Mouse (Mus musculus) kidney, postnatal 36 days (tissue): ENCODE measurements at regions not wholly inside any gene's neighbourhood (a gene's known extent, or its start where the extent isn't known, plus 50 kb on each side); places are given as distances from the start of the nearest gene placed in this dataset.

Source experiments
- DNase-seq, 2 experiments: peaks; one replicate each; pipeline ENCODE4 v3.0.0; 2021 to 2022; ENCODE audit warnings: mixed read lengths in 2 of 2

GRCm38 (mm10) chr5:148775232-148775631 lies 153.9 kb downstream of the Katnal1 start:
- DNase-seq: no peak

GRCm38 (mm10) chr5:148774446-148774845 lies 154.7 kb downstream of the Katnal1 start:
- no peak for DNase-seq

DNA sequence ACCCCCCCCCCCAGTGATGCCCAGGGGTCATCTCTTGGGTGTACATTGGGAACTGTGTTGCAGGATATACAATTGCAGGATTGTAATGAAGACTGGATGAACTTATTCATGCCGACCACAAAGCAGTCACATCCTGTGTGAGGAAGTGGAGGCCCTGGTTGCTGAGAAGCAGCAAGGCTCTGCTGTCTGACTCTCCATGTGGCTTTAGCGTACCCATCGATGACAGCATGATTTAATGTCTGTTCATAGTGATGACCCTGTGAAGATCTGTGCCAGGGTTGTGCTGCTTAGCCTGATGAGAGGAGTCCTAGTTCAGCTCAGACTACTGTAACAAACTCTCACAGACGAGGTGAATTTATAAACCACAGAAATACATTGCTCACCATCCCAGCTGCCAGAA lies 159.7 kb downstream of the Katnal1 start:
- DNase-seq: no peak

- no peak for DNase-seq
These were observed 160.8 kb downstream of the Katnal1 start for GRCm38 (mm10) chr5:148768346-148768745.

GRCm38 (mm10) chr5:148765993-148766392 lies 163.1 kb downstream of the Katnal1 start:
- no peak for DNase-seq

GRCm38 (mm10) chr5:148760108-148760507 lies 169.0 kb downstream of the Katnal1 start:
- no peak for DNase-seq

DNA sequence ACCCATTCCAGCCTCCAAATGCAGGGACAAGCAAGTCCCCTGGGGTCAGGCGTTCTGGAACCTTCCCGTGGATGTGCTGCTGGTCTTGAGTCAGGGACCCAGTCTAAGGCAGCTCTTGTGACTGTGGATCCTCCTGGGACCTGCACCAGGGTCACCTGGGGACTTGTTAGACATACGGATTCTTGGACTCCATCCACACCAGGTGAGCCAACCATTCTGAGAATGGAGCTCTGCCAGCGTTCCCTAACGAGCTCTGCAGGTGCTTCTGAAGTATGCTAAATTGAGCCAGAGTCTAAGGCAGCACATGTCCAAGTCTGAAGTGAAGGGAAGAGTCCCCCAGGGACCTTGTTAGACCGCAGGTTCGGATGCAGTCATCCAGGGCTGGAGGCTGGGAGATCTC lies 170.3 kb downstream of the Katnal1 start:
- DNase-seq: peak; percentile 58 to 69

DNA sequence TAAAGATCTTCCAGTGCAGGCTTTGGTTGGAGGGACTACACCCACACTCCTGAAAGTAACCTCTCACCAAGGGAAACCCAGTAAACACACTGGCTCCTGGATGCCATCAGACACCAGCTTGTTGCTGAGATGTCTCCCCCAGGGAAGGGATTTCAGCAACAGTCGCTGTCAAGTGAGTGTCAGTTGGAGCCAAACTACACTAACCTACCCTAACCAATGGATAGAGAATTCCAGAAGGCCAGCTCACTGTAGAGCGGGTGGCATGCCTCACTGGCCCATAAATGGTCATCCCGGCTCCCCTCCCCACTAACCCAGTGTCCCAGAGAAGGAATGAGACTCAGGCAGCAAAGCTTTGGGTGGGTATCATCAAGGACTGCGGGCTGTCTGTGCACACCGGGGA lies 171.4 kb downstream of the Katnal1 start:
- DNase-seq: peak in 1 of 2 experiments; percentile 23

GRCm38 (mm10) chr5:148757236-148757635 lies 171.9 kb downstream of the Katnal1 start:
- peak; percentile 35 to 63 for DNase-seq

DNA sequence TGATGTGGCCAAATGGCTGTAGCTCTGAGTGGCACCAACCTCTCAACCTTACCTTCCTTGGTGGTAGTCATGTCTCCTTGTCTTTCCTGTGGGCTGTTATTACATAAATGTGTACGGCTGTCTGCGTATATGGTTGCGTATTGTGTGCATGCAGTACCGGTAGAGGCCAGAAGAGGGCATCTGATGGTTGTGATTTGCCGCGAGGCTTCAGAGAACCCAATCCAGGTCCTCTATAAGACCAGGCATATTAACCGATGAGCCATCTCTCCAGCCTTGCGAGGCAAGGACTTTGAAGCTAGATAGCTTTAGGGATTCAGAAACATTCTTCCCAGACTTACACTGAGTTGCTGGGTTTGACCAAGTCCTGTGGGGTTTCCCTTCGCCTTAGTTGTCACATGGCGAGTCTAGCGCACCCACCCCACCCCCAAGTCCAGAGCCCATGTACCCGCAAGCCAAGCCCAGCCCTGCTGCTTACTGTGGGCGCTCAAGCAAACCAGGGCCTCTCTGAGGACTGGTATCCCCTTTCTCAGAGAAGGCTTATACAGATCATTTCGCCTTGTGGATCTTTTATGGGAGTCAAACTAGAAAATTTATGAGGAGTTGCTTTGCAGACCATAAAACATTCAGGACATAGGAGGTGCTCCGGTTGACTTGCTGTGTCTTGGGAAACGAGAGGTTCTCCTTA lies 172.7 kb downstream of the Katnal1 start:
- peak; percentile 55 to 80 for DNase-seq

DNA sequence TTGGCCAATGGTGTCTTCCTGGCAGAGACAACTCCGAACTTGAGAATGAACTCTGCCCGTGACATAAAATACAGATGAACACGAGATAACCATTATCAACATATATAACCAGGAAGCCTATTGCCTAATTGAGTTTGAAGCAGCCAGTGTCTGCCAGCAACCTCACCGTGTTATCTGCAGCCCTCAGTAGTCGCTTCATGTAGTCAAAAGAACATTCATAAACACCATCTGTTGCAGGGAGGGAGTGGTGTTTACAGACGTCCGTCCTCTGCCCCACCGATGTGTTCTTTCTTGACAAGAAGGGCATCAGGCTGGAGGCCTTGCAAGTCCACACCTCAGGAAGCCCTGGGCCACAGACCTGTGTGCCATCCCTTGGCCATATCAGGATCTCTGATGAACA lies 173.3 kb downstream of the Katnal1 start:
- no peak for DNase-seq

- DNase-seq: no peak
These were observed 174.2 kb downstream of the Katnal1 start for GRCm38 (mm10) chr5:148754896-148755295.

GRCm38 (mm10) chr5:148754363-148754762 lies 174.8 kb downstream of the Katnal1 start:
- no peak for DNase-seq

- no peak for DNase-seq
These were observed 175.7 kb downstream of the Katnal1 start for GRCm38 (mm10) chr5:148753457-148753856.

DNA sequence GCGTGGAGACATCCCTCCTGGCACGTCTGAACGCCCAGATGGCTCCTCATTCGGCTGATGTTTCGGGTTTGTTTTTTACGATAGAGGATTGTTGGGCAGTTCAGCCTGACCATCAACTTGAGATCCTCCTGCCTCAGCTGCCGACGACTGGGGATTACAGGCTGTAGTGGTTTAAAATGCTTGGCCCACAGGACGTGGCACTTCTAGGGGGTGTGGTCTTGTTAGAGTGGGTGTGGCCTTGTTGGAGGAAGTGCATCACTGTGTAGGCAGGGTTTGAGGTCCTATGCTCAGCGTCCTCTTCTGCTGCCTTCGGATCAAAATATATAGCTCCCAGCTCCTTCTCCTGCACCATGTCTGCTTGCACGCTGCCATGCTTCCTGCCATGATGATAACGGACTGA lies 177.1 kb downstream of the Katnal1 start:
- no peak for DNase-seq

DNA sequence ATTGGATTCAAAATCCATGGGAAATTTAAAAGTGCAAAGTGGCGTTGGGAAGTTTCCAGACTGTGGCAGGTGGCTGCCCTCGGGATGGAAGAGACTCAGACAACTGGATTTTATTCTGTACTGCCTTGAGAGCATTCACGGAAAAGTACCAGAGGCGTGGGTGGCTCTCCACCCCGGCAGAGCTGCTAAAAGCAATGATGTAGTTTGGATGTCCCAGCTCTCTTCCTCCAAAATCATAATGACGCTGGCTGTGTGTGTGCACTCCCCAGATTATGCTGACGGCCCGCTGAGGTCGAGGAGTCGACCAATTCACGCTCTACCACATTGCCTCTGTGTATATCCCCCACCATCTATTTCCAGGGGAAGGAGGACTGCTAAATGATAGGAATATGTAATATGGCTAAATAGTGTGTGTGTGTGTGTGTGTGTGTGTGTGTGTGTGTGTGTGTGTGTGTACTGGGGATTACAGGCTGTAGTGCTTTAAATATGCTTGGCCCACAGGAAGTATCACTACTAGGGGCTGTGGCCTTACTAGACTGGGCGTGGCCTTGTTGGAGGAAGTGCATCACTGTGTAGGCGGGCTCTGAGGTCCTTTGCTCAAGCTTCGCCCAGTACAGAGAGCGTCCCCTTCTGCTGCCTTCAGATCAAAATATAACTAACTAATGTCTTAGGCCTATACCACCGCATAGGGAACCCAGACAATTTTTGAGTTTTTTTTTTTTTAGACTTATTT lies 179.0 kb downstream of the Katnal1 start:
- no peak for DNase-seq

DNA sequence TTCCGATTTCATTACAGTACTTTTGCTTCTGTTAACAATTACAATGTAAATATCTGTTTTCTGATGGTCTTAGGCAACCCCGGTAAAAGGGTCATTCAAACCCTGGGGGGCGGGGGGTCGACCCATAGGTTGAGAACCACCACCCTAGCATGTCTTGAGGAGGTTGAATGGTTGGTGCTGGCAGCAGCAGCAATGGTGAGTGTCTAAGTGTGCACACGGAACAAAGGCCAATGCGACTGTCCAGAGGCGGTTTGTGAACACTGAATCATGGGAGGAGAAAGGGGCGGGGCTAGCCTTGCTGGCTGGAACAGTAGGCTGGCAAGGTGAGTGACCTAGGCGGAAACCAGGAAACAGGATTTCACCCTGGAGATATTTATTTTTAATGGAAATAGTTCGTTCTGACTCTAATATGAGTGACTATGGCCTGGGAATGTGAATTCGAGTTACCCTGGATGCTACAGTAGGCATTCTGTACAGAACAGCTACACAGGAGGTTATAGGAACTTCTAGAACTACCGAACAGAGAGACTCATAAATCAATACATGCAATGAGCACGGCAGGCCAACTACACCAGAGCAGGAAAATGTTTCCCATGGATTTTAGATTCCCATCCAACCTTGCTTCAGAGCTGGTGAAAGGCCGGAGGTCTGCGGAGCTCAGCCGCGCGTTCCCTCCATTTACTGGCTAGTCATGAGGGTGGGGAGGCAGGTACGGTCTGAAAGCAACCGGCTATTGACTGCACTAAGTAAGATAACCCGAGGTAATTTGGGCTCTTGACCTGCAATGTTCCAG lies 181.0 kb downstream of the Katnal1 start:
- peak in 1 of 2 experiments; percentile 68 for DNase-seq

GRCm38 (mm10) chr5:148747549-148747948 lies 181.6 kb downstream of the Katnal1 start:
- DNase-seq: no peak

GRCm38 (mm10) chr5:148746726-148747125 lies 182.4 kb downstream of the Katnal1 start:
- DNase-seq: peak; percentile 49 to 51

DNA sequence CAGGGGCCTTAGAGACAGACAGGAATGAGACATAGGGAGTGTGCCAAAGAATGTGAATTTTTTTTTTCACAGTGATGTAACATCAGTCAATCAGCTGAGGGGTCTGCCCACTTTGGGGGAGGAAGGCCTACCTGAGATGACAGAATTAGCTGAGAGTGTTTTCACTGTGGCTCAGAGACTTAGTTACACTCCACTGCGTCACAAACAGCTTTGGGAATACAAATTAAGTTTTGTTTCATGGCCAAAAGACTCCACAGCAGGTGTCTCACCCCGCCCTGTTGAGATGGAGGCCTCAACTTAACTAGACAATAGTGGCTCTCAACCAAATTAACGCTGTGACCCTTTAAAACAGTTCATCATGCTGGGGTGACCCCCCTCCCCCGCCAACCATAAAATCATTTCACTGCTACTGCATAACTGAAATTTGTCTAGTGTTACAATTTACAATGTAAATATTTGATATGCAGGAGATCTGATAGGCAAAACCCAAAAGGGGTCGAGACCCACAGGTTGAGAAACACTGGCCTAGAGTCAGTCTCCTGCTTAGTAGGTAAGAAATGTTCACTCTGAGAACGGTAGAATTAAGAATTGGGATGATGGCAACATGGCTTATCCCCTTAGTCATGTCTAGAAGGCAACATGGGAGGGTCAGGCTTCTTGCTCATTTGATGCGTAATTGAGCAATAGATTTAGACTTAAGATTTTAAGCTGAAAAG lies 184.3 kb downstream of the Katnal1 start:
- DNase-seq: no peak

DNA sequence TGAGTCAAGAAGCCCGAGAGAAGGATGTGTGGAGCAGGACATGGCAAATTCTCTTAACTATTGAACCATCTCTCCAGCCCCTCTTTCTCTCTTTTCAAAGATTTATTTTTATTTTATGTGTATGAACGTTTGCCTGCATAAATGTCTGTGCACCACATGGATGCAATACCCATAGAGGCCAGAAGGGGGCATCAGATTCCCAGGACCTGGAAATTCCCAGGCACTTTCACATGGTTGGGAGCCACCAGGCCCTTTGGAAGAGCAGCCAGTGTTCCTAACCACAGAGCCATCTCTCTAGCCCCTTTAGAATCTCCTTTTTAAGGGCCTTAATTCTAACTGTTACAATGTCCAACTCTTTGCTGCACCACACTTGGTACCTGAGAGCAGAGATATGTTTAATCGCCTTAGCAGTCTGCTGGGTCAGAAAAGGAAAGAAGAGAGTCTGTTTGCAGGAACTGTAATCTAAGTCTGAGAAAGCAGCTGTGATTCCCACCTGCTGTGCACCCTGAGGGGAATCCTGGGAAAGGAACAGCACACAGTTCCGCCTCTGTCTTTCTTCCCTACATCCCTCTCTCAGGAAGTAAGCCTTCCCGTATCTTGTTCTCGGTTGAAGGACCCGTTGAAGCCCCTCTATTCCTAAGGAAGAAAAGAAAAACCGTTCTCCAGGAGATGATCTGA lies 186.8 kb downstream of the Katnal1 start:
- no peak for DNase-seq
